Mouse (Mus musculus): ENCODE measurements around the gene Nanos1.

GRCm38 (mm10) chr19:60789919-60790506 lies 34.2 kb downstream of the Nanos1 start:
- TF ChIP-seq CTCF (IDR thresholded peaks at IDR 0.05; ENCODE audit: borderline replicate concordance, insufficient read depth, low read length) (no peak), POLR2A (IDR thresholded peaks at IDR 0.05; ENCODE audit: low read depth, low read length) (no peak)
